Mouse (Mus musculus) right cerebral cortex, postnatal 14 days (tissue): ENCODE measurements at regions not wholly inside any gene's neighbourhood (a gene's known extent, or its start where the extent isn't known, plus 50 kb on each side); places are given as distances from the start of the nearest gene placed in this dataset.

ENCODE experiments used
- DNase-seq: peaks from one replicate; pipeline ENCODE4 v3.0.0; 2022

DNA sequence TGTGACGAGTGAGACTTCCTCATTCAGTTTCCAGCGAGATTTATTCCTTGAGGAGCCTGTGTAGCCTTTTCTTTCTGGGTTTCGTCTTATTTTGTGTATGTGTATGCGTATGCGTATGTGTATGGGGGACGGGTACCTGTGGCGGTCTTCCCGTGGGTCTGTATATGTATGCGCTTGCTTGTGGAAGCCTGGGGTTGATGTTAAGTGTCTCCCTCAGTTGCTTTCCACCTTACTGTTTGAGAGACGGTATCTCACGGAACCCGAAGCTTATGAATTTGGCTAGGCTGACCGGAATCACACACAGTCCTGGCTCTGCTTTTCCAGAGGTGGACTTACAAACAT, 87.1 kb downstream of the Ankrd50 start:
- no peak for DNase-seq

DNA sequence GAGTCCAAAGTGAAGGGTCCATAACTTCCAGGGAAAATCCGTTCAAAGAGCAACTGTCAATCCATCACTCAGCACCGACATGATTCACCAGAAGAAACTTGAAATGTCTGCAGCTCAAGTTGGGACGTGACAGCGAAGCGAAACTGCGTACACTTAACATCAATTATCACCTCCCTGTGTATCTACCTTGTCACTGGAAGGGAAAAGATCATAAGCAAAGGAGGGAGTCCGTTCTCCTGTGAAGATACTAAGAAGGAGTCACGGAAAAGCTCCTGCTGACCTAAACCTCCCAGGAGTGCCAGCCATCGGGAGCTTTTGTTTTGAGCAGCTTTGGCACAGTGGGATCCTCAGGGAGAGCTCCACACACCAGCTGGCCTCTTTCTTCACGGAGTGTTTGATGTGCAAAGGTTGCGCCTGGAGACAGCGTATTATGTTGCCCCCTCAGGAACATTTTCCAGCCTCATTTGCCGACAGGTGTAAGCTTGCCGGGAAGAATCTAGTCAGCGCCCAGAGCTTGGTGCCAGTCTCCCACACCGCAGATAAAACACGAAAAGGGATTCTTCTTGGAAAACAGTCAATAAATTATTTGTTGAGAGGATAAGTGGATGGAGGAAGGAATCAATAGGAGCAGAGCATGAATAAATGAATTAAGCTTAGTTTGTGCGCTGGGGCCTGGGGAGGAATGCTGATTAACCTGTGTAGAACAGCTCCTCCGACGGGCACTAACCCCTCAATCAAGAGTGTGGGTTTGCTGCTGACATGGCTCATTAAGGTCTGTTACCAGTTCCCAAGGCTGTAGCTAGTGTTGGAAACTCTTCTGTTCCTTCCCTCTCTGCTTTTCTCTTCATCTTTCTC, 87.7 kb downstream of the Ankrd50 start:
- no peak for DNase-seq

DNA sequence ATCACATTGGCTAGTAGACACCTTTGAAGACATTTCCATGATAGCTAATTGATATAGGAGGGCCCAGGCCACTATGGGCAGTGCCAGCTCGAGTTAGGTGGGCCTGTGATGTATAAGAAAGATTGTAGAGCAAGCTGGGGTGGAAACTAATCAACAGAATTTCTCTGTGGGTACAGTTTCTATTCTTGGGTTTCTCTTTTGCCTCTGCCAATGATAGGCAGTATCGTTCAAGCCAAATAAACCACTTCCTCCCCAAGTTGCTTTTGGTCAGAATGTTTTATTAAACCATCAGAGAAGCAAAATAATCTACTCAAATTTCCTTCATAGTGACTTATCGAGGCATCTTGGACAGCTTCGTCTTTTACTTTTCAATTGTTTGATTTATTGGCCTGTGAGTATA, 90.3 kb downstream of the Ankrd50 start:
- DNase-seq: no peak

DNA sequence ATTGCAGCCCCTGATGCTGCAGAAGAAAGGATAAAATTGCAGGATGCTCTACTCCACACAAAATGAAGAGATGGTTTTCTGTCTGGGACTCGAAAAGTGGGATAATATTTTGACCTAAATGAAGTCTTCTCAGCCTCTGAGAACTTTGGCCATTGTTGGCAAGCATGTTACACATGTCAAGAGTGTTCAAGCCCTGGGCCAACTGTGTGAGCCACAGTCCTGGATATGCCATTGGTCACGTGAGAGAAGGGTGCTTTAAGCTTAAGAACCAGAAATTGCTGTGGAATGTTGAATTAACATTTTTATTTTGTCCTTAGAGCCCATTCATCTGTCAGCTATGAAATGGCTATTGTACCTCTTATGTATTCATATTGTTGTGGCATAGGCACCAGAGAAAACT, 95.0 kb downstream of the Ankrd50 start:
- no peak for DNase-seq

DNA sequence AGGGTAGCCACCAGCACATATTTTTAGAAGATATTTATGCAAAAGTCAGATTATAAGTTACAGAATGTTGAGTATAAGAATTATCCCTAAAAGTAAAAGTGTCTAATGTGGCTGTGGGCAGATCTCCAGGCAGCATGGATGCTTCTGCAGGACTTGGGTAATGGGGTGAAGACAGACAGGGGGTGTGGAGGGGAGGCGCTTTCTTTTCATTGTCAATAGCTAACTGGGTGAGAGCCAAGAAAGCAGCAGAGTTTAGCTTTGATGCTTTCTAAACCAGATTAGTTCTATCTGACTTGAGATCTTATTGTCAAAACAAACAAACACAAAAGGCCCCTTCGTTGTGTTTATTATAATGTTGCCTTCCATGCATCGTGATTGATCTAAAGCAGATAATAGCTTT, 95.7 kb downstream of the Ankrd50 start:
- no peak for DNase-seq

DNA sequence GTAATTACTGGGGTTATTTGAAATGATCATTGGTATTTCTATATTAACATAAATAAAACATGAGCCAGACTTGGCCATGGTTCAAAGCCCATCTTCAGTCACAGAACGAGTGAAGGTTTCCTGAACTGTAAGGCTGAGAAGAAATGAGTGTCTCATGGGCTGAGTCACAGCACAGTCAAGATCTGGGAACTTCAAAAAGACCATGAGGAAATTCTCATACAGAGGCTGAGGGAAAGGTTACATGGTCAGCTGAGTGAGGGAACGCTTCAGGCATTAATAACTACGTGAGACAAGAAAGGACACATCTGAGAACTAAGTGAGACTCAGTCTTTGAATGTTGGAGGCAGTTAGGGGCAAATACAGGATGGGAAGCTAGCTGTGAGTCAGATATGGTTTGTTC, 101.9 kb downstream of the Ankrd50 start:
- no peak for DNase-seq

DNA sequence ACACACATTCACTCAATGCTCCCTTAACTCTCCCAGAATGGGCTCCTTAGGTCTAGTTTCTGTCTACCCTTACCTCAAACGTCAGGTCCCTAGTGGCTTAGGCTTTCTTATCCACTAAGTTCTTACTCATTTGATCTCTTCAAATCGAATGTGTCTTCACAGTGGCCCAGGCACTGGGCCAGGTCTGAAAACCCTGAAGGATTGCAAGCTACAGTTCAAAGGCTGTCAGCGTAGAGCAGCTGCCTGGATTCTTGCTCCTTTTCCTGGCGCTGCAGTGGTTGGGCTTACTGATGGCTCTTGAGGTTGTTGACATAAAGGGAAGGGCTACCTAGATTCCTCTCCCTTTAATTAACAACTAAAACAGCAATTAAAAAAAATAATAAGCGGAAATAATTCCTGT, 103.0 kb downstream of the Ankrd50 start:
- DNase-seq: no peak

DNA sequence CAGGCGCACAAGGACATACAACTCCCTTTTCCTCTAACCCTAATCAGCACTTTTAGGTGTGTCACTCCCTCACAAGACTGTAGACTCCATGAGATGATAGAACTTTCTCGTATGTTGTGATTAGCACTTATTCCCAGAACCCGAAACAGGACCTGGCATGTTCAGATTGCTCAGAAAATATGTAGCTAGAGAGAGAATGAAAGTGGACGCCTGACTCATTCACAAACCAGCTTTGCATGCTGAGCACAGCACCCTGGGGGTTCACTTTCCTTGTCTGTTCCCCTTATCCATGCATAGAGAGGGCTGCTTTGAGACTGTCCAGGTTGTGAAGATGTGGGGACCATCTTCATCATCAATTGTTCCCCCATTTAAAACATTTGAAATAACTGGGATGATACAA, 111.0 kb downstream of the Ankrd50 start:
- DNase-seq: no peak

DNA sequence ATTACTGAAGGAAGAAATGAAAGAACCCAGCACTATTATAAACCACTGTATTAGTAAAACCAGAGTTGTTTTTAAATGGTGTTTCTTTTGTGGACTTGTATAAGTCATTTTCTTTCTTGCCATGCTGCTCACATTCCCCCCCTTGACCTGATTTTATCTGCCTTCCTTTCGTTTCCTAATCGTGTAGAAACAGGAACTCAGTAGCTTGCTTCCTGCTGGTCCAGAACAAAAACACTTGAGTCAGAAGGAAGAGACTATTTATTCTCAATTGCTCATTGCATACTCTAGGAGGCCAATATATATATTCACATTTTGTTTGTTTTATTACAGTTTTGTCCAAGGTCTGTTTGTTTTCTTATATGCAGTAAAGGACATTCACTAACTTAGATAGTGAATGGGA, 112.9 kb downstream of the Ankrd50 start:
- no peak for DNase-seq

DNA sequence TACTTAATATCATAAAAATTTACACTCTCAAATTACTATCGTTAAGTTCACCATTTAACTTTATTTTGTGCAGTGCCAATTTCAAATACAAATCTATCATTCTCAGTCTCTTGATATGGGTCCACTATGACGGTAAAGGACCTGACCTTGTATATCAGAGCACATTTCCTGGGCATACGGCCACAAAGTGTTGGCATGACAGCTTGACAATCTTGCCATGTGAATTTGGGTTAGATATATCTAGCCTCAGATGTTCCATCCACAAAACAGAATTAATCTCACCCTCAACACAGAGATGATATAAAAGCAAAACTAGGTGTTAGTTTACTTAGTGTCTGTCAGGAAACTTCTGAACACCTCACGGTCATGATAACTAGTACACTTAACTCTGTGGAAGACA, 120.8 kb downstream of the Ankrd50 start:
- no peak for DNase-seq

DNA sequence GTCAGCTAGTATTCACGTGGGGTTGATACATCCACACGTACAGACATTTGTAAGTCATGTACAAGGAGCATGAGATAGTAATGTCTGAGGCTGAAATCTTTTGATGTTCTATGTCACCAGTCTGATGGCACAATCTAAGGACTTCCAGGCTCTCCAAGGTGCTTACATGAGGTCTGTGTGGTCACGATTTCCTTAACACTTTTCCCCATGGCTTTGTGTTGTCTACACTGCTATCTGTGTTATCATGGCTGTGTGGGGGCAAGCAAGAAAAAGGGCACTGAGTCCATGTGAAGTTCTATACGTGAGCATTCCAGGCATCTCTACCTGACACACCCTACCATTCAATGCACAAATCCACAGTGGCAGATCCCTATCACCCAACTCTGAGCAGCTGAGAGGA, 123.2 kb downstream of the Ankrd50 start:
- no peak for DNase-seq

DNA sequence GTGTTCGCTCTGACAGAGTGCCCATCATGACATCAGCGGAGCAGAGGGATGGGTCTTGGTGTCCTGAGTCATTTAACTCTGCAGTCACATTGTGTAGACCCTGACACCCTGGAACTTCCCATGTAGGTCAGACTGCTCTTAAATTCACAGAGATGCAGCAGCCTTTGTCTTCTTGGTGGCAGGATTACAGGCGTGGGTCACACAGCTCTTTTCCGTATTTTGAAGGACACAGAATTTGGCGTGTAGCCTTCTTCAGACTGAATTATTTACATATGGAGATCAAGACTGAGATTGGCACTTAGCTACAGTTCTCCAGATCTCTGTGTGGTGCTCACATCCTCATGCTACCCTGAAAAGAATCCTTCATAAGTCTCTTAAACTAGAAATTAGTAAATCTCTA, 123.7 kb downstream of the Ankrd50 start:
- no peak for DNase-seq

DNA sequence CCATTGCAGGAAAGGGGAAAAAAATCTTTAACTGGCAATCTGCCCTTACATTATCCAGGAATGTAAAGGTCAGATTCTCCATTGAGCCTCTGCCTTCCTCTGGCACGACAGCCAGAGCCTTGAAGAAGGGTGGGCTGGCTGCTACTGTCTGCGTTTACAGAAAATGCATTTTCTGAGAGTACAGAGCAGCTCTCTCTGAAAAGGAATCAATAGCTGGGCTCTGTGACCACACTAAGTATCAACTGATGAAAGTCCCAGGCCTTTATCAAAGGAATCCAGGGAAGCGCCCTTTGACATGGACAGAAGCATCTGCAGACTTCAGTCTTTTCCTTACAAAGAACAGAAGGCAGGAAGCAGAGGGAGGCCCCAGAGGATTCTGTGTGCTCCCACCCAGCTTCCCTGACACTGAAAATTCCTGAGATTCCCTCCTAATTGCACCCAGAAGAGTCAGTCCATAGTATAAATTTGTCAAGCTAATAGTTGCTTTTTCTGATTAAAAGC, 124.2 kb downstream of the Ankrd50 start:
- no peak for DNase-seq

DNA sequence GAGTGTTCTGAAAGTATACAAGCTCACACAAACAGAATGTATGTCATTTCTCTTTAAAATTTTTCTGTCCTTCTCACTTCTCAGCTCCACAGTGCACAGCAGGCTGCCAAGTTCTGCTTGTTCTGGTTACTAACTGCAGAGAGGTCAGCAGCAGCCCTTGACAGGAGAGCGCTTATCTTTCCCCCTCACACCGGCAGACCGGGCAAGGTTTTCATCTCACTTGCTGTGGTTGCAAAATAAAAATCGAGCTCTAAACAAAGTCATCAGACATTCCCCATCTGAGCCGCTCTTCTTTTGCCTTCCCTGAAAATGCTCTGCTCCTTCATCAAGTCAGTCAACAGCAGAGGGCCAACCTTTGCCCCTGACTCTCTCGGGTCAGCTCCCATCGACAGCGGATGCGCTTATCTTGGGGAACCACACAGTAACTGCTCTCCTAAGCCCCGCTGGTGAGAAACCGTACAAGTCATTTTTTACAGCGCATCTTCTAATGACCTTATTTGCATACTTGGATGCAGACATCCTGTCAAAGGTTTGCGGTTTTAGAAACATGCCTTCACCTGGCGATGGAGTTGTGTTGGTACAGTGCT, 126.6 kb downstream of the Ankrd50 start:
- DNase-seq: no peak

DNA sequence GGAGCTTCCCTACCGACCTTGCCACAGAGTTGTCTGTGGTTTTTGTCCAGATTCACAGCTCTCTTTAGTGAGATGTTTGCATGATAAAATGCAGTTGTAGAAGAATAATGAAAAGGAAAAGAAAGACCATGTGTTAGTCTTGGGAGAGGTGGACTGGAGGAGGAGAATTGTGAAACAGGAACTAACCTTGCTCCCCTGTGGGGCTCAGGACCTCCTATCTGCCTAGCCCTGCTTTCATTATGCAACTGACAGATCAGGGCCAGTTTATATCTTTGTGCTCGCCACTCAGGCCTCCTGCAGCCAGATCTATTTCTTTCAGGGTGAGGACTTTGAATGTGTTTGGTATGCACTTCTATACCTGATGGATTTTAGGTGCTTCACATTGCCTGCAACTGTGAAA, 140.4 kb downstream of the Ankrd50 start:
- DNase-seq: no peak

DNA sequence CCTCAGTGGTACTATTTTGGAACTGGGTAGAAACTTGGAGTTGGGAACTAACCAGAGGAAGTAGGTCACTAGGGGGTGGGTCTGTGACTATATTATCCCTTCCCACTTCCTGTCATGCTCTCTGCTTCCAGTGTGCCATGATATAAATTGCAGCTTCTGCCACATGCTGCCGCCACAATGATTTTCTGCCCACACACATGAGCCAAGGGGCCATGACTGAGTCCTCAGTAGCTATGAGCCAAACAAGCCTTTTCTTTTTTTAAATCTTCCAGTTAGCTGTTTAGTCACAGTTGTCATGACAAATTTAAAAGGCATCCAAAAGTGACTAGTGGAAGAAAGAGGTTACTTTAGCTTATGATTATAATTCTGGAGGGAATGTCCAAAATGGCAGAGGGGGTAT, 143.0 kb downstream of the Ankrd50 start:
- DNase-seq: no peak

DNA sequence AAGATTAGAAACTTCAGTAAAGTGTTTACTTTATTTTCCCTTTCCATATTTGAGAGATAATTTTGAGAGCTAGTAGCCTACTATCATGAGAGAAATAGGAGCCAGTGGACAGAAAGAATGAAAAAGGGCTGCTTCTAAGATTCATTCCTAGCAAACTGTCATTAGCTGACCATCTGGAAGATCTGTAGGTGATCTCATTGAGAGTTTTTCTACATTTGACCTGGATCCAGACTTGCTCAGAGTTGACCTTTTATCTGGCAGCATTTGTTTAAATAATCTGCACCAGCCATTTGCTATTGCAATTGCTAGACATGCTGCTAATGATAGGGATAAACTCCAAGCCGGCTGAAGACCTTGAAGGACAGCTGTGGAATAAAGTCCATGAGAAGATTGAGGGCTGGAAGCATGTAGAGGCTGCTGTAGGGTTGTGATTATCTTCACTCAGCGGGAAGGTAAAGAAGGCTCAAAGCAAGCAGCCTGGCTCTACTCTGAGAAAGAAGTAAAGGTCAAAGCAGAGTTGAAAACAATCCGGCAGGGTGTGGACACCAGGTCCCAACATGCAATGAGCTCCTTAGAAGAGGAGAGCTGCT, 151.2 kb downstream of the Ankrd50 start:
- no peak for DNase-seq

DNA sequence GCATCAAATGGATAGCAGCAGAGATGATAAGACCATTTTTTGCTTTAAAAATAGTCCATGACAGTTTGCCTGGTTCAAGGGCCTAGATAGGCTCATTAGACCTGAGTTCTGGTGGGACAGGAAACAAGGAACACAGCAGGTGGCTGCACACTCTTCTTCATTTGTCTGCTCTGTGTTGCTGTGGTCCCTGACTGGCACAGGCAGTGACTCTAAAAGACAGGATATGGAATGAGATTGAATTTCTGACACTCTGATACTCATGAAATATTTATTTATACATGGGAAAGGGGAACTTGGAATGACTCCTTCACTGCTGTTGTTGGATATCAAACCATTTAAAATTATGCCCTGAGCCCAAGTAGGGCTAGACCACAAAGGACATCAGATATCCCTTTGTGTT, 153.5 kb downstream of the Ankrd50 start:
- no peak for DNase-seq

DNA sequence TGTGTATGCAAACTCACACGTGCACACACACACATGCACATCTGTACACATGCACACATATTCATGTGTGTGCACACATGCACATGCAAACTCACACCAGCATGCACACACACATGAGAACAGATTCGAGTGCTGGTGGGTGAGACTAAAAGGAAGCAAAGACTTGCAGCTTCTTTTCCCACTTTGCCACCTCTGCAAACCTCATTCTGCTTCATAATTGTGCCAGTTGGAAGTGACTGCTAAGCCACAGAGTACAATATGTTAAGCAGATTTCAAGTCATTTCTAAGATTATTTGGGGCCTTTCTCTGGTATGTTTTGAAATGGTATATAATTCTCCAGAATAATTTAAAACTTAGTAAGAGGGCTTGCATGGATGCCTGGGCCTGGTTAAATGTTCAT, 157.4 kb downstream of the Ankrd50 start:
- no peak for DNase-seq

DNA sequence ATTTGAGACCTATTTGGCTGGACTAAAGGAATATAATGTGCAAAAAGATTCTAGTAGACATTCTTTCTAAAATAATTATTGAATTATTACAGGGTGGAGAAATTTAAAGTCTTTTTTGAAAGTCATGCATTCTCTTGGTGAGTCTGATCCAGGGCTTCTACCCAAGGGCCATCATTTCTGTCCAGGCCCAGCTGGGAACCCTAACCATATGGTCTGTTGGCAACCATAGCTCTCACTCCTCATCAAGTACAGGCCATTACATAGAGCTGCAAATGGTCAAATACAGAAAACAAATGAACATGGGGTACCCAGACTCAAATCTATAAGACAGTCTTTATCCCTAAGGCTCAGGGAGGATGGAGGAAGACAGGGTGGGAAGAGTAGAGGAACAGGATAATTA, 158.4 kb downstream of the Ankrd50 start:
- DNase-seq: no peak

DNA sequence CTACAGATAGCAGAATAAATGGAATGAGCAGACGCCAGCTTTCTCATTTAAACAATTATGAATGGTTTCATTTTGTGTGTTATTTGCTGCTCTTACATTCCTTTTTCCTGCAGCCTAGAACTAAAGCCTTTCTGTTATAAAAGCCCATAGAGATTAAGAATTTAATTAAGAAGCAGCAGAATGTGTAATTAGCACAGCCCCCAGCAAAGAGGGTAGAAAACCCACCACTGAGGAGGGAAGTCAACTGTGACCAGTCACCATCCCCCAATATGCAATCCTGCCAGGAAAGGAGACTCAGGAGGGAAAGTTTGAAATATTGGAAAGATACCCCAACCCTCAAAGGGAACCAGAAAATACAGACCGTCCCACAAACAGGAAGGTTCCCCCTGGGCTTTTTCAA, 160.0 kb downstream of the Ankrd50 start:
- no peak for DNase-seq

DNA sequence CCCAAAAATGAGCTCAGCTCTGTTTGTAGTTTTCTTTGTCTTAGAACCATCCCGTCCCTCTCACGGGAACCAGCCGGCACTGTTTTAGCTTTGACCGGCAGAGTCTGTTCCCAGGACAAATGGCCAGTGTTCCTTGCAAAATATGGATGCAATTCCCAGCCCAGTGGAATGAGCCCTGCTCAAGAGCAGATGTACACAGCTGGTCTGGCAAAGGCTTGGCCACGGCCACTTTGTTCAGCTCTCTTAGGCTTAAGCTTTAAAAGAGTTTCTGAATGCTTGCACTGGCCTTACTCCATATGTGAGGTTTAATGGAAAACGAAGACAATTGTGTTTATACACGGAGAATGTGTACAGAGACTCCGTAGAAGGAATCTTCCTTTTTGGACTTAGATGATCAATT, 162.2 kb downstream of the Ankrd50 start:
- DNase-seq: no peak

DNA sequence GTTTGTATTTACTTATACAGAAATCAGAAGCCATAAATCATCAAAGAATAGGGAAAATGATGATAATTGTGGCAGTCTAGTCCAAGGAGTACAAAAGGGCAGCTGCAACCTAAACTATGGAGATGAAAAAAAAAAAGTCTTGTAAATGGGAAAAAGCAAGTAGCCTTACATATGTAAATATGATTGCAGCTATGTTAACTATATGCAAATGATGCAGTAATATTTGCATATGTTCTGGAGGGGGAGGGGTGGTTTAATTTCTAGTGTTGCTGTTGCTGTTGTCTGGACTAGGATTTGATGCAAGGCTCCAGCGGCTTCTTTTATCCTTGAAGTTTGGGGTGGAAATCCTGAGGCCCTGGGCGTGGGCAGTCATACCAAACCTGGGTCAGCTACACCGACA, 163.0 kb downstream of the Ankrd50 start:
- DNase-seq: no peak

DNA sequence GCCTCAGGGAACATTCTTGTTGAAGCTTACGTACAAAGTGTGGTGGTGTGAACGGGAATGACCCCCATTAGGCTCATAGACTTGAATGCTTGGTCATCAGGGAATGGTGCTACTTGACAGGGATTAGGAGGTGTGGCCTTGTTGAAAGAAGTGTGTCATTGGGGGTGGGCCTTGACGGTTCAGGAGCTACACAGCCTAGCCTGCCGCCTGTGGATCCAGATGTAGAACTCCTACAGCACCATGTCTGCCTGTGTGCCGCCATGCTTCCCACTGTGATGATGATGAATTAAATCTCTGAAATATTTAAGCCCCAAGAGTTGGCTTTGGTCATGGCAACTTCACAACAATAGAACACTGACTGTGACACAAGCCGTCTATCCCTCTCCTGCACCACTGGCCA, 163.6 kb downstream of the Ankrd50 start:
- no peak for DNase-seq

DNA sequence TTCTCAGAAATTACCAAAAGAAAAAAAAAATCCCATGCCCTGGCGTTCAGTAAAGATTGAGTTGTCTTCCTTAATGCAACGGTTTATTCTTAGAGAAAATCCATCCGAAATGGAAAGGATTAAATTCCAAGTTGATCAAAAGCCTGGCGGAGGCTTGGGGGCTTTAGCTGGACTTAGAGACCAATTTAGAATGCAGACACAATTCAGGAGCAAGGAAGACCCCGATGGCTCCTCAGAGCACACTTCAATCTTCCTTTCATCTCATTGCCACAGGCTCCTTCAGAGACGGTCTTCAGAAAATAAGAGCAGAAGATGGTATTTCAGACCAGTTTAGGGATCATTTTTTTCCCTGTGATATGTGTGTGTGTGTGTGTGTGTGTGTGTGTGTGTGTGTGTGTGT, 171.8 kb downstream of the Ankrd50 start:
- no peak for DNase-seq
